Comparison of ENCODE assay signal across 24 mouse cellular contexts in the genomic region with DNA sequence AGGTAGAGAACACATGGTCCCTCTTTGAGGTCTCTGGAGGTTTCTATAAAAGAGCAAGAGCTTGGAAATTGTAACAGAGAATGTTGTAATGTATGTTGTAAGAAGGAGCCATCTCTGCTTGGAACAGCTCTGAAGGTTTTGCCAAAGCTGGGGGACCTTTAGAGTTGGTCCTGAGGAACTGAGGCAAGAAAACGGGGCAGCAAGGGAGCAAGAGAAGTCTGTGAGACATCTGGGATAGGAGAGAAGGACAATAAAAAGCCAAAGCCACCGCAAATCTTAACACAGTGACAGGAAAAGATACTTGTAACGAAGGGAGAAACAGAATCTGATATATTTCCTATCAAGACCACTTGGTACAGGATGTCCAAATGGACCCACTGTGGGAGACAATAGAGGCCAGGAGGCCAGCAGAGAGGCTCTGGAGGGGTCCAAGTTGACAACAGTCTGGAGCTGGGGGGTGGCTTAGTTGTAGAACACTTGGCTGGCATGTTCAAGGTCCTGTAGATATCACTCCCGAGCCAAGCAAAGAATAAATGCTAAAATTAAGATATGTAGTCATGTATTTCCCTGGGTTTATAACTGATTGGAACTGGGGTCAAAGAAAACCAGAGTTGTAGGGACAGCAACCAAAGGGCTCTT. TPM values are rescaled to one million over a fixed set of nuclear protein-coding genes. Genes with fewer than 3 reads are reported as not detected.
DNase-seq lines count a peak whose midpoint lies in the region; ATAC-seq and TF ChIP-seq lines count a peak whose summit lies in the region.
"Had no signal": no experiment of that assay in that cellular context is flagged by ENCODE, and none has a peak within 500 bp of the region (broad histone marks: within the 10 kb centered on the region; RNA-seq: fewer than 3 reads in every experiment).

No protein-coding gene starts in this region.

- H3K9ac ChIP-seq in forebrain, postnatal 0 days = no peak overlapping the region
- H3K9ac ChIP-seq in forebrain, embryonic 13.5 days = no peak overlapping the region
- H3K9ac ChIP-seq in liver, embryonic 16.5 days (ENCODE audit: low read depth, low read length) = no peak overlapping the region
- H3K9ac ChIP-seq: heart, embryonic 12.5 days; heart, embryonic 15.5 days; hindbrain, embryonic 15.5 days had no signal

- ATAC-seq in forebrain, postnatal 0 days = no peak
- no peak for ATAC-seq in forebrain, embryonic 13.5 days
- ATAC-seq in liver, embryonic 16.5 days (ENCODE audit: low read depth) = no peak
- ATAC-seq: activated CD4-positive, CD25-positive, alpha-beta regulatory T cell, adult 4 months; forebrain, embryonic 14.5 days had no signal

- no peak for TF ChIP-seq POLR2A in bone marrow, adult 2 months (IDR thresholded peaks at IDR 0.05; ENCODE audit: borderline replicate concordance, control insufficient read depth, low read depth, low read length)
- TF ChIP-seq POLR2A in cerebellum, adult 2 months (IDR thresholded peaks at IDR 0.05; ENCODE audit: borderline replicate concordance, insufficient read depth, low read length) = no peak

- no peak for TF ChIP-seq CTCF in forebrain, postnatal 0 days (IDR thresholded peaks at IDR 0.05; ENCODE audit: low read depth)
- TF ChIP-seq CTCF in bone marrow, adult 2 months (IDR thresholded peaks at IDR 0.05; ENCODE audit: control insufficient read depth, insufficient read depth, low read length) = no peak
- TF ChIP-seq CTCF in cerebellum, adult 2 months (IDR thresholded peaks at IDR 0.05; ENCODE audit: borderline replicate concordance, insufficient read depth, low read depth, low read length) = no peak

- no peaks in the 10 kb centered on the region for H3K9me3 ChIP-seq in forebrain, postnatal 0 days (ENCODE audit: low read length)
- no peaks in the 10 kb centered on the region for H3K9me3 ChIP-seq in forebrain, embryonic 13.5 days (replicated peaks)
- no peaks in the 10 kb centered on the region for H3K9me3 ChIP-seq in liver, embryonic 16.5 days (replicated peaks; ENCODE audit: control insufficient read depth, low read length)
- H3K9me3 ChIP-seq: forebrain, embryonic 10.5 days; heart, embryonic 12.5 days; heart, embryonic 15.5 days; hindbrain, embryonic 15.5 days had no signal

- 87% methylated on average over 4 of the region's 4 CpGs for WGBS in forebrain, postnatal 0 days
- 88% methylated on average over 4 of the region's 4 CpGs for whole genome bisulfite sequencing in forebrain, embryonic 13.5 days
- 64% methylated on average over 4 of the region's 4 CpGs for WGBS in liver, embryonic 16.5 days (ENCODE audit: insufficient replicate concordance)
- WGBS in bone marrow, adult 2 months = 46% methylated on average over 4 of the region's 4 CpGs
- WGBS in cerebellum, adult 2 months = 70% methylated on average over 4 of the region's 4 CpGs

- H3K27me3 ChIP-seq in forebrain, postnatal 0 days (ENCODE audit: insufficient read depth, low read length) = no peaks in the 10 kb centered on the region
- H3K27me3 ChIP-seq in forebrain, embryonic 13.5 days = no peaks in the 10 kb centered on the region
- no peaks in the 10 kb centered on the region for H3K27me3 ChIP-seq in liver, embryonic 16.5 days (ENCODE audit: control insufficient read depth, insufficient read depth, low read depth, low read length)
- no peaks in the 10 kb centered on the region for H3K27me3 ChIP-seq in cerebellum, adult 2 months (ENCODE audit: control insufficient read depth, insufficient read depth, low read length)
- H3K27me3 ChIP-seq: heart, embryonic 12.5 days; heart, embryonic 15.5 days; hindbrain, embryonic 15.5 days had no signal

- no peak overlapping the region for H3K4me2 ChIP-seq in forebrain, postnatal 0 days (ENCODE audit: low read depth)
- no peak overlapping the region for H3K4me2 ChIP-seq in forebrain, embryonic 13.5 days
- no peak overlapping the region for H3K4me2 ChIP-seq in liver, embryonic 16.5 days (ENCODE audit: low read depth, low read length)
- H3K4me2 ChIP-seq: heart, embryonic 12.5 days; heart, embryonic 15.5 days; hindbrain, embryonic 15.5 days had no signal

- no peaks in the 10 kb centered on the region for H3K36me3 ChIP-seq in forebrain, postnatal 0 days (ENCODE audit: insufficient read depth)
- H3K36me3 ChIP-seq in forebrain, embryonic 13.5 days (ENCODE audit: poor library complexity, severe bottlenecking) = no peaks in the 10 kb centered on the region
- no peaks in the 10 kb centered on the region for H3K36me3 ChIP-seq in liver, embryonic 16.5 days (ENCODE audit: control insufficient read depth, insufficient read depth)
- H3K36me3 ChIP-seq: heart, embryonic 12.5 days; heart, embryonic 15.5 days; hindbrain, embryonic 15.5 days had no signal

- no peak for DNase-seq in forebrain, postnatal 0 days
- no peak for DNase-seq in liver
- DNase-seq in testis, postnatal 10 days (ENCODE audit: low spot score) = peak; percentile 40
- no peak for DNase-seq in frontal cortex, postnatal 10 days (ENCODE audit: low spot score in 2 of 2)
- DNase-seq in cerebellum, adult 2 months = no peak
- DNase-seq: adrenal gland, adult 8-10 months; adrenal gland, postnatal 25 days; cerebellum, adult 11 months; cerebellum, adult 8-10 months; cerebellum, postnatal 10 days; cerebellum, postnatal 36 days; gastrocnemius, postnatal 10 days; gastrocnemius, postnatal 36 days; heart, postnatal 10 days; heart, postnatal 36 days had no signal

- H3K4me3 ChIP-seq in forebrain, postnatal 0 days (ENCODE audit: low read depth, low read length) = no peak overlapping the region
- H3K4me3 ChIP-seq in forebrain, embryonic 13.5 days = no peak overlapping the region
- H3K4me3 ChIP-seq in liver, embryonic 16.5 days (ENCODE audit: low read depth, low read length) = no peak overlapping the region
- no peak overlapping the region for H3K4me3 ChIP-seq in bone marrow, adult 2 months (replicated peaks; ENCODE audit: control insufficient read depth, low read depth, low read length)
- no peak overlapping the region for H3K4me3 ChIP-seq in cerebellum, adult 2 months (replicated peaks; ENCODE audit: insufficient read depth, low read depth, low read length)
- H3K4me3 ChIP-seq: forebrain, embryonic 10.5 days; heart, embryonic 12.5 days; heart, embryonic 15.5 days; hindbrain, embryonic 15.5 days had no signal

- peaks cover 22% of the 10 kb centered on the region for H3K4me1 ChIP-seq in forebrain, postnatal 0 days (ENCODE audit: insufficient read depth)
- H3K4me1 ChIP-seq in forebrain, embryonic 13.5 days = peaks cover 26% of the 10 kb centered on the region
- peaks cover 17% of the 10 kb centered on the region for H3K4me1 ChIP-seq in liver, embryonic 16.5 days (ENCODE audit: control insufficient read depth, low read depth, low read length)
- peaks cover 15% of the 10 kb centered on the region for H3K4me1 ChIP-seq in bone marrow, adult 2 months (ENCODE audit: control insufficient read depth, insufficient read depth, low read length)
- peaks cover 8% of the 10 kb centered on the region for H3K4me1 ChIP-seq in cerebellum, adult 2 months (ENCODE audit: control insufficient read depth, insufficient read depth, low read length)

- 0 out of 2 replicates have a peak overlapping the region, but pooled peaks have one; percentile 9 for H3K27ac ChIP-seq in forebrain, postnatal 0 days (ENCODE audit: low read depth, low read length)
- no peak overlapping the region for H3K27ac ChIP-seq in forebrain, embryonic 13.5 days
- H3K27ac ChIP-seq in liver, embryonic 16.5 days (ENCODE audit: low read length) = peak overlapping the region; percentile 46
- peak overlapping the region; percentile 82 for H3K27ac ChIP-seq in bone marrow, adult 2 months (ENCODE audit: control insufficient read depth, insufficient read depth, low read depth, low read length, poor library complexity)
- H3K27ac ChIP-seq in cerebellum, adult 2 months (ENCODE audit: insufficient read depth, low read length) = no peak overlapping the region
- H3K27ac ChIP-seq: forebrain, embryonic 10.5 days; heart, embryonic 15.5 days; hindbrain, embryonic 15.5 days had no signal

RNA-seq across cellular contexts. Expression of a gene that starts 59.4 kb away (rescaled TPM):
- total RNA-seq in forebrain, postnatal 0 days (2014; rRNA removed) = 165 and 184 TPM in 2 replicates
- 146 and 156 TPM in 2 replicates for polyA plus RNA-seq in forebrain, postnatal 0 days (2015; fragmentation: Nextera tagmentation; extraction: Ambion mirVana)
- 91.1 and 98.2 TPM in 2 replicates for polyA plus RNA-seq in forebrain, embryonic 13.5 days (2015; fragmentation: Nextera tagmentation; extraction: Ambion mirVana)
- 27.2 and 31.0 TPM in 2 replicates for polyA plus RNA-seq in liver, embryonic 16.5 days (2015; fragmentation: Nextera tagmentation; extraction: Ambion mirVana)
- polyA plus RNA-seq in bone marrow, adult 2 months (2011; ENCODE audit: insufficient read depth, insufficient read length, low replicate concordance, missing spikeins) = 32.8 and 51.2 TPM in 2 replicates
- polyA plus RNA-seq in cerebellum, adult 2 months (2012; rRNA removed) = 137 and 147 TPM in 2 replicates

Comparison
In these comparisons a context has a peak if more than half of its experiments do, and no peak if none do; other contexts are left out.
1. H3K27ac ChIP-seq: peak in forebrain, postnatal 0 days (single experiment), liver, embryonic 16.5 days (single experiment) and bone marrow, adult 2 months (single experiment); none in forebrain, embryonic 13.5 days (single experiment) and cerebellum, adult 2 months (single experiment).